Mouse (Mus musculus) cerebellum, adult 9-11 months (tissue): ENCODE results near the gene Mmp28.

Source experiments
- DNase-seq: peaks from one replicate; pipeline ENCODE4 v3.0.0; 2022

The Mmp28 gene

DNA sequence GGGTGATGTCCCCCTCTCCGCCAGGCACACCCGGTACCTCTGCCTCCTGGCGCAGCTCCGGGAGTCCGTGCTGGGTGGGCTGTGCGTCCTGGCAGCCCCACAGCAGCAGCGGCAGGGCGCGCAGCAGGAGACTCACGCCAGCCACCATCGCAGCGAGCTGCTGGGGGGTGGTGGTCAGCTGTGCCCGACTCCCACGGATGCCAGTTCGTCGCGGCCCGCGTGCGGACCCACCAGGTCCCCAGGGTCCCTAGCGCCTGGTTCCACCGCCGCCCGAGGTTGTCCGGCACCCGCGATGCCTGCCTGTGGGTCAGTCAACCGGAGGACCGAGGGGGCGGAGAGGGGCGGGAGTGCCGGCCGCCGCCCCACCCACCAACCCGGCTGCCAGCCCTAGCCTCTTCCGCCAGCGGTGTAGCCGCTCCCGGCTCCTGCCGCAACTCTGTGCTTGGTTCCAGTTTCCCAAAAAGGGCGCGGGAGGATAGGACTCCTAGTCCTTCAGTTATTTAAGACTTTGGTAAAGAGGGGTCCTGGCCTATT lies at the start of gene Mmp28:
Mmp28 (minus strand) TSS at position 361 of the 534 bp plus-strand sequence.
- peak; percentile 41 for DNase-seq

DNA sequence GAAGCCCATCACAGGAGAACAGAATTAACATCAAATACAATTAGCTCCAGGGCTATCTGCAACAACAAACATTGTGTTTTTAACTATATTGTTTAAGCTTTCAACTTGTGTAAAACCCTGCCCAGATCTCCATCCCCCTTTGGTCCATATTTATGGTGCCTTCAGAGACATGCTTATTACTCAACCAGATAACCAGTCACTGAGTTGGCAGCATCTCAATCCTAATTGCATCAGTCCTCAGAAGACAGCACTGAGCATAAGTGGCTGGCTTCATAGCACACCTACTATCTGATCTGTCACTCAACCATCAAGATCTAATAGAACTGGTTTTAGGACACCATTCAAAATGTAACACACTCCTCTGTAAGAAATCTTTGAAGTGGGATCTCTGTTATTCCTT lies 46.6 kb upstream of the Mmp28 start:
- no peak for DNase-seq

DNA sequence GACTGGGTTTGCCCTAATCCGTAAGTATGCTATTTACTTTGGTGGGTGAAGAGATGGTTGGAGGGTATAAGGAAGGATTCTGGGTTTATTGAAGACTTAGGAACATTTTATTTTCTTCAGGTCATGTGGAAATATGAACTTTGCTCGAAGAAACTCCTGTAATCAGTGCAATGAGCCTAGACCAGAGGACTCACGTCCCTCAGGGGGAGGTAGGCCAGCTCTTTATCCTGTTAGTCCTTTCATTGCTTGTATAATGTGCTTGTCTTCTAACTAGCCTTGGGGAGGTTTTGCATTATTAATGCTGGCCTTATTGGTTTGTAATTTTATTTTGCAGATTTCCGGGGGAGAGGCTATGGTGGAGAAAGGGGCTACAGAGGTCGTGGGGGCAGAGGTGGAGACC lies 41.4 kb upstream of the Mmp28 start:
- no peak for DNase-seq

DNA sequence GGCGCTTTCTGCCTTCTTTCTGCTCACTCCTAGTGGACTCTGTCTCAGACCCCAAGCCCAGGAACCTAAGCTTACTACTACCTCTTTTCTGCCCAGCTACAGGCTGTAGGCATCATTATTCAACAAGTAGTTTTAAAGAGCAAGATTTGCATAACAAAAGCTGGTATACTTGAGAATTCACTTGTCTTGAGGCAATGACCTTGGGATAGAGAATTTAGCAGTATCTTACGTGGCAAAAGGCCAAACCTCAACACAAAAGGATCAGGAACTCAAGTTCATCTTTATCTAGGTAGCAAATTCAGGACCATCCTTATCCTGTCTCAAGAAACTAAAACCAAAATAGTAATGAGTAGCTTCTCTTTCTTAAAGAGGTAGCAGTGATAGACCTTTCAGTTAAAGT lies 32.7 kb upstream of the Mmp28 start:
- no peak for DNase-seq

DNA sequence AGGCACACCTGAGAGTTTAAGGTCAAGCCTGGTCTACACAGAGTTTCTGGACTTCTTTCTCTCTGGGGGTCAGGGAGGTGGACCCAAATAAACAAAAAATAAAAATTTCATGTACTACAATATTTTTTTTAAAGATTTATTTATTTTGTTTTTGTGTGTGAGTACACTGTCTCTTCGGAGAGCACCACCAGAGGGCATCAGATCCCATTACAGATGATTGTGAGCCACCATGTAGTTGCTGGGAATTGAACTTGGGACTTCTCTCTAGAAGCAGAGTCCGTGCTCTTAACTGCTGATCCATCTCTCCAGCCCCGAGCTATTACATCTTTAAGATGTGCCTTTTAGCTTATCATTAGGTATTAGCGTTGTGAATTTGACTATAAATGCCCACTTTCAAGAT lies 28.6 kb upstream of the Mmp28 start:
- DNase-seq: no peak

DNA sequence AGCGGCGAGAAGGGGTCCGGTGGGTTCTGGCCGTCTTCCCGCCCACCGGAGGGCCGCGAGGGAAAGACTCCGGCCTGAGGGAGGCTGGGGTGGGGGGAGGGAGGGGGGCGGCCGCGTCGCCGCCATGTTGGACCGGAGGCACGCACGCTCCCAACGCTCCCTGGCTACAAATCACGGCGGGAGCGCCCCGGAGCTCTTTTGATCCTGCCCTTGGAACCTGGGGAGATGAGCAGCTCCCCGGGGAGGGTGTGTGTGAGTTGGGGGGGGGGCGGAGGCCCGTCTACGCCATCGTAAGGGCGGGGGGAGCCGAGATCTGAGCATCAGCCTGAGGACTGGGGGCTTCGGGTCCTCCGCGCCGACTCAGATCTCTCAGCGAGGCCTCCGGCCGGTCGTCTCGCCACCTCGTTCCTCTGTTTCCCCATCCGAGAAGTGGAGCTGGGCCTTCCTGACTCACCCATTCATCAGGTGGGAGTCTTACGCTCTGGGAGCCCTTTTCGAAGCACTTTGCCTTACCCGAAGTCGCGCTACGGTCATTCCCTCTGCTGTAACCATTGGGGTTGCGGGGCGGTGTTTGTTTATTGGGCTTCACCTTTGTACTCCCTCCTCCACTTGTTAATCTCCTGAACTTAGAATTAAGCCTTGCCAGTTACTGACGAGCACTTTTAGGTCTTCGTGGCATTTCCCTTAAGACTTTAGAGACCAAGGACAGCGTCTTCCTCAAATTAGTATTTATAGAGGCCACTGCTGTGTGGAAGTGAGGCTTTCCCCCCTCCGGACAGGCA lies 10.6 kb upstream of the Mmp28 start:
- DNase-seq: peak; percentile 63

DNA sequence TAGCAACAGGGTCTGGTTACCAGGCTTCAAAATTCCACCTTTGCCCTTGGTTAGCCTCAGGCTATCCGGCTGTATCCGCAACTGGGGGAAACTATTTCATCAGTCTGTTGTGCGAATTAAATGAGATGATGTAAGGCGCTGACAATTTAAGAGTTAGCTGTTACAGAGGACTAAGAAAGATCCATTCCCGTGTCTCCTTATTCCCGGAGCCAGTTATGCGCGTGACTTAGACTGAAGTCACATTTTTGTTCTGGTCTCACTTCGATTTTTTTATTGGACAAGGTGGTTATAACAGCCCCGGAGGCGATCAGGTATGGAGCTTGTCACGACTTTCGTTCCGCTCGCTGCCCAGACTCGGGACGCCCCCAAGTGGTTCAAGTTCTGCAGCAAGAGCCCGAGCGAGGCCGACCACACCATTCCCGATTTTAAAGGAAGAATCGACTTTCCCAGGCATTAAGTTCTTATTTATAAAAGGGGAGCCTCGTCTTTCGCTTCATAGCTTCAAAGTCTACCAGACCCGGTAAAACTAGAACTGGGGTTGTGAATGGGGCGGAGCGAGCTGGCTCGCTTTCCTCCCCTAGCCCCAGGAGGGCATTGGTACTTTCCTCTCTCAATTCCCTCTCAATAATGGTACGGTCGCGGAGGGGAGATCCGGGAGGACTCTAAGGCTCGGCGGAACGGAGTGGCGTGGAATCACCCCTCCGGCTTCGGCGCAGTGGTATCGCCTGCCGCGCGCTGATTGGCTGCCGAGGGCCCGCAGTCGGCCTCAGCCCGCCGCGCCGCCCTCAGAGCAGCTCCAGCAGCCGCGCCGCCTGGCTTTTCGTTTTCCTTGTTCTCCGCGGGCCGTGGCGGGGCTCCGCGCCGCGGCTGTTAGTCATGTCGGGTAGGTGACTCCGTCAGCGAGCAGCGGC lies 9.7 kb upstream of the Mmp28 start, which contains the start of gene Taf15:
Taf15 (plus strand) TSS at position 763 of the 911 bp plus-strand sequence.
- peak; percentile 98 for DNase-seq

DNA sequence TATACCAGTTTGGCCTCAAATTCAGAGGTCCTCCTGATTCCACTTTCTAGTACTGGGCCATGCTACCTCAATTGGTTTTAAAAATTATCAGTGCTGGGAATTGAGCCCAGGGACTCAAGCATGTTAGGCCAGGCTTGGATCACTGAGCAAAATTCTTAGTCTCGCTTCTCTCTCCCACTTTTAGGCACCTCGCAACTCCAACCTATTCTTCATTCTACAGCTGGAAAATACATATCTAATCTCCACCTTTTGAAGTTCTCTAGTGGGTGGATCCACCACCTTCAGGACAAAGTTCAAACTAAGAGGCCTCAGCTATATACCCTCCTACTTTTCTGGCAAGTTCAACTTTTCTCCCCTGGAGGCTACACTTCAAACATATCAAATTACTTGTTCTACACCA lies 8.9 kb upstream of the Mmp28 start:
- DNase-seq: no peak

DNA sequence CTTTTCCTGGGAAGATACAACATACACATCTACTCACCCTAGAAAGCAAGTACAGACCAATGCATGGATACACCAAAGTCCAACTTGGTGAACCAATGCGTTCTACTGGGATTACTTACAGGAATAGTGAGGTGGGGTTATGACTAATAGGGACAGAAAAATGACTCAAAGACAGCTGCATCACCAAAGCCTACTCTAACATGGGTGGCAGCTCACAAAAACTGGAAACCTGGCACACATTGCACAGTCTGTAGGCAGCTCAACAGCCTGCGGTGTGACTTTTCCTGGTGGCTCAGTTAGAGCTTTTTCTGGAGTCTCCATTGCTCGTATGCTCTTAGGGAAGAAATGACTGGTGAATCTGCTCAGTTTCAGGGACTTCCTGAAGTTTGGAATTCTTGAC lies 5.9 kb upstream of the Mmp28 start:
- no peak for DNase-seq

DNA sequence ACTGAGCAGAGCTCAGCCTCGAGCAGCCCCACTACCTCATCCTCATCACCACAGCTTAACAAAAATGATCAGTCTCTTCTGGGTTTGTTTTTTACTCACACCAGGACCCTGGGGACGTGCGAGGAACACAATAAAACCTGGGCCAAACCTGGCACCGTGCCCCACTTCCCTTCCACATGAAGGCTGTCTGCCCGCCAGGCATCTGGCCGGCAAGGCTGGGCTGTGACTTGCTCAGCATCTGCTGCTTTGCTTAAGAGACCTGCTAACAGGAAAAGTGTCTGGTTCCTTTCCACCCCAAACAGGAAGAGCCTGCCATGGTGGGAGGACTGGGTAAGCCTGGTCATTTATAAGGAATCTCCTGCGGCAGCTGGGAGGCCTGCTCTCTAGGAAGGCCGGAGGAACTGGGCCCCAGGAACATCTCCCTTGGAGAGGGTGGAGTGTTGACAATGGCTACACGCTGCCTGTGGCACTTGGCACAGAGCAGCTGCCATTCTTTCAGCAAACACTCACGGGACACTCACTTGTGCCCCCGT lies 4.3 kb upstream of the Mmp28 start:
- DNase-seq: peak; percentile 61

DNA sequence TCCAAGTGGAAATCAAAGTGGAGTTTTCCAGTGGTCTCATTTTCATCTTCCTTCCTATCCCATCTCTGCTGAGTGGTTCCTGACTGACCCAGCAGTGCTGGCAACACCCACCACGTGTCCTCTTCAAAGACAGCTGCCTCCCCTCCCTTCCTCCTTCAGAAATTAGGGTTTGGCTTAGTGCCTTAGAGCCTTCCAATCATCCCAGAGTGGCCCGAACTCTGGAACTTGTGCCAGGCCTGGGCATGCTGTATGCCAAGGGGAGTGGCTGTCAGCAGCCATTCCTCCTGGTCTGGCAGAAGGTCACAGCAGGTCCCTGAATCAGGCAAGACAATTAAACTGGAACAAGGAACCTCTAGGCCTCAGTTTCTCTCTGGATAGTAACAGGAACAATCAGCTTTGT lies 3.1 kb upstream of the Mmp28 start:
- peak; percentile 93 for DNase-seq

DNA sequence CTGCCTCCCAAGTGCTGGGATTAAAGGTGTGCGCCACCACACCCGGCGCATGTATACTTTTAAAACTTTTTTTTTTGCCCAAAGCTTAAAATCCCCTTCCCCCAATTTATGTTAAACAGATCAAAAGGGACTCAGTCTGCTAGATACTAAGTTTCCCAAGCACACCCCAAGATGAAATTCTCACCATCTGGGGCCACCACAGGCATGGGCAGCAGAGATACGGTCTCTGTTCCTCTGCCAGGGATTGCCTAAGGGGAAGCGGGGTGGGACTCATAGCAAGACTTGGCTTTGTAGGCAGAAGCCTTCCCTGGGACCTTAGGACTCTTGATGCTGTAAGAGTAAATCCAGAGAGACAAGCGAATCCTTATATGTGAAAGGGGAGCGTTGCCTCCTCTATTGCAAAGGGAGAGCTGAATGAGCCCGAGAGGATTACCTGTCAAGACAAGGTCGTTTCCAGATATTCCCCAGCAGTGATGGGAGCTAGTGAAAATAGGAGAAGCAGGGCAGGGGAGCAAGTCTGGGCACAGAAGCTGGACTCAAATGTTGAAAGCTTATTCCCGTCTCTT lies 1.3 kb downstream of the Mmp28 start:
- DNase-seq: no peak

DNA sequence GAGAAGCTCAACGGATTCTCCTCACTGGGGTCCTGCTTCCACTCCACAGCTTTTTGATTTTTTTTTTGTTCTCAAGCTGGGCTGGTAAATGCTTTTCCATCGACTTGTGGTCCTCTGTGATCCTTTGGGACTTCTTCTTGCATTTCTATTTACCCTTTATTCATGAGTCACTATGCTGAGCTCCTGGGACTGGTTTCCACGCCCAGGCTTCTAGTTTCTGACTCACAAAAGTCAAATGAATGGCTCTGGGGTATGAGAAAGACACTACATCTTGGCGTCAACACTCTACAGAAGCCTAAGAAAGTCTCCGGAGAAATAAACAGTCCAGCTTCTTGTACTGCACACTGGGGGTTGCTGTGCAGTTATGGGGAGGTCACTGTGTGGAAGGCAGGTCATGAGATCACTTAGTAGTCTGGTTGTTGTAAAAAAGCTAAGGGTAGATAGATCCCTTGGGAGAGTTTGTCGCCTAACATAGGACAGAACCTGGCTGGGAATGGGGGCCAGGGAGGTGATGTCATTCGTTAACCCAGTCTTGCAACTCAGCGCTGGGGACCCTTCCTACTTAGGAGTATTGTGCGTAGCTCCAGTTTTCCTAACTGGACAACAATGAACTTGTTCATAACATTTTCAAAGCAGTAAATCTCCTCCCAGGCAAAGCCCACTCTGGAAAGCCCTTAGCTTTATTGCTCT lies 4.8 kb downstream of the Mmp28 start:
- DNase-seq: no peak

DNA sequence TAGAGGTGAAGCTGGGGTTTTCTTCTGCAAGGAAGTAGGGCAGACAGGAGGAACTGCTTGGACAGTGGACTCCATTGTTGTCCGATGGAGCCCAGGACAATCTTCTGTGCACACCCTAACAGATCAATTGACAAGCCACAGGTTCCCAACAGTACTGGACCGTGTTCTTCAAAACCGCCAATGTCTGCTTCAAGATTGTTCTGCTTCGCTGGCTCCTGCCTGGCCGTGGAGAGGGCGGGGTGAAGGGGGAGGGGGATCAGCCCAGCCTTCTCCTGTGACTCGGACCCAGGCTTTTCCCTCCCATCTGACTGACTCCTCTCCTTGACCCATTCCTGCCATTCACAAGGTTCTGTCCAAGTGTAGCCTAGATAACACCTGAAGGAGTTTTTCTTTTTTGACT lies 5.6 kb downstream of the Mmp28 start:
- DNase-seq: no peak

DNA sequence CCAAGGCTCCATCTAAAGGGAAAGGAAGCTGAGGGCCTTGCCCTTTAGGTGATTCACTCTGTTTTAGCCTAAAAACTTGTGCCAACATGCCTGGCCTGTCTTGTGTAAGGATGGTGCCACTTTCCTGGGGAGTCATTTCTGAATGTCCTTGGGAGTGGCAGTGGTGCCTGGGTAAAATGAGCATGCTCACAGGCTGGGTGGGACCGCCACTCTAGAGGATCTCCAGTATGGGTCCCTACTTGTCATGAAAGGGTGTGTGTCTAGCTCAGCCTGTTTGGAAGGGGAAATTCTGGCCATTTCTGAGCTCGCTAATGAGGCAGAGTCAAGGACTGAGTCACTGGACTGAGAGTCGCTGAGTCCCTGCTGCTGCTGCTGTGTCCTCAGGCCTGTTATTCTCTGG lies 7.3 kb downstream of the Mmp28 start:
- DNase-seq: no peak

DNA sequence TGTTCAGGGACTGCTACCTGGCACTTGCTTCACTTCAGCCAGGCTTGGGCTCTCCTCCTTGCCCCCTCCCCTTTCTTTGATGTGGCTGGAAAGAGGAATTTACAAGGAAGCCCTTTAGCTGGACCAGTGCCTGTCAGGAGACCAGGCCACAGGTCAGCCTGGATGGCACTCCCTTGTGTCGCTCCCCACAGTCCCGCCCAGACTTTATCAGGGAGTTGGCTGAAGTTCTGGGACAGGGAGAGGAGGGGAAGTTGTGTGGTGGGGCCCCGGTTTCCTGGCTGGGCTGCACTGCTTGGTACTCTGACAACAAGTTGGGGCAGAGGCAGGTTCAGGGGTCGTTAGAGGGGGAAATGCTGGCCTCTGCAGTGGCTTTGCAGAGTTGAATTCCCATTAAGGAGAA lies 8.3 kb downstream of the Mmp28 start:
- no peak for DNase-seq

DNA sequence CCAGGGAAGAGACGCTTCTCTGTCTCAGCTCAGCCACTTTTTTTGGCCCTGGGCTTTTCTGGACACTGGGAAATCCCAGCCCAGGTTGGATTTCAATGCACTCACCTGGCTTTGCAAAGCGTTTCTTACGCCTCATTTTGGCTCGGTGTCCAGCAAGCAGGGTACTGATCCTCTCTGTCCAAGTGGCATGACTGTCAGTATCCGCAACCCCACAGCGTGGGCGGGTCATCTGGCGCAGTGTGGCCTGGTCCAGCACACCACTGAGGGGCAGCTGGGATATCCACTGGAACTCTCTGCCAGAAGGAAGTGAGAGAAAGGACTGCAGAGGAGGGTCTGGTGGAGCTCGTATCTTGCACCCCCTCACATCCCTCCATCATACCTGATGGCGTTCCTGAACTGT lies 11.6 kb downstream of the Mmp28 start:
- no peak for DNase-seq

DNA sequence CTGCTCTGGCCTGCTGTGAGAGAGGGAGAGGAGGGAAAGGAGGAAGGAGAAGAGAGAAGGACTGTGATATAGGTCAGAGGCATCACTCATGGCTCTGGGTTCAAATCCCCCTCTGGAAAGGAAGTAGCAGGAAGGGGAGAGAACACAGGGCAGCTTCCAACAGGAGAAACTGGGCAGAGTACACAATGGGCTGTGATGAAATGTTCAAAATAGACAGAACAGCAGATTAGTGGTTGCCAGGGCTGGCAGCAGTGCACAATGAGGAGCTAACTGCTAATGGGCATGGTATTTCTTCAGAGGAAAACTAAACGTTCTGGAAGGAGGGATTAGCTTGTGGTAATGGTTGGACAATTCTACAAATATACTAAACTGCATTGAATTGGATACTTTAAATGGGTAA lies 12.3 kb downstream of the Mmp28 start:
- DNase-seq: no peak

DNA sequence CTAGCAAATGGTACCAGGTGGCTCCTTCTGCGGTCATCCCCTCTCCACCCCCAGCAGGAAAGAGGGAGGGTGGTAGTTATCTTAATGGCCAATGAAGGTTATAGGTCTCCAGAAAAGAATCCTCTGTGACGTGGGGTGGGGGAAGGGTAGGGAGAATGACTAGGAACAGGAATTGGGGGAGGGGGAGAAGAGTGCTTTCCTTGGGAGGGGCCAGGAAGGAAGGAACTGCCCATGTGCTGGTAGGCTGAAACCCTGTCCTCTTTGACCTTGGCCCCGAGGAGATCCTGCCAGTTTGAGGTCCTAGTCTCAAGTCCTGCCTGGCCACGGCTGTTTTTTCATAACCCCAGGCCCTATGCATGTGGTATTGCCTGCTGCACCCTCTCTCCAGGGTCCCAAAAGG lies 13.6 kb downstream of the Mmp28 start:
- DNase-seq: no peak

DNA sequence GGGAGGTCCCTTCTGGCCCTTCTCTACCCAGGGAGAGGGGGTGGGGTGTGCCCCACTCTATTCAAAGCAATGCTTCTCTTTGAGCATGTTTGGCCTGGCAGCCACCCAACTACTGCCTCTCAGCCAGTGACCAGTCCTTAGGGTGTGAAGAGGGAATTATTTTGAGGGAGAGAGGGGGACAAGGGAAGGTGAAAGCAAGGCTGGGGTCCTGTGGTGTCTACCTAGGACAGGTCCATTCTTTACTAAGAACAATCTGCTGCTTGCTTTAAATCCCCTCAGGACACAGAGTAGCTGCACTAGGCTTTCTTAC lies 14.0 kb downstream of the Mmp28 start:
- no peak for DNase-seq

DNA sequence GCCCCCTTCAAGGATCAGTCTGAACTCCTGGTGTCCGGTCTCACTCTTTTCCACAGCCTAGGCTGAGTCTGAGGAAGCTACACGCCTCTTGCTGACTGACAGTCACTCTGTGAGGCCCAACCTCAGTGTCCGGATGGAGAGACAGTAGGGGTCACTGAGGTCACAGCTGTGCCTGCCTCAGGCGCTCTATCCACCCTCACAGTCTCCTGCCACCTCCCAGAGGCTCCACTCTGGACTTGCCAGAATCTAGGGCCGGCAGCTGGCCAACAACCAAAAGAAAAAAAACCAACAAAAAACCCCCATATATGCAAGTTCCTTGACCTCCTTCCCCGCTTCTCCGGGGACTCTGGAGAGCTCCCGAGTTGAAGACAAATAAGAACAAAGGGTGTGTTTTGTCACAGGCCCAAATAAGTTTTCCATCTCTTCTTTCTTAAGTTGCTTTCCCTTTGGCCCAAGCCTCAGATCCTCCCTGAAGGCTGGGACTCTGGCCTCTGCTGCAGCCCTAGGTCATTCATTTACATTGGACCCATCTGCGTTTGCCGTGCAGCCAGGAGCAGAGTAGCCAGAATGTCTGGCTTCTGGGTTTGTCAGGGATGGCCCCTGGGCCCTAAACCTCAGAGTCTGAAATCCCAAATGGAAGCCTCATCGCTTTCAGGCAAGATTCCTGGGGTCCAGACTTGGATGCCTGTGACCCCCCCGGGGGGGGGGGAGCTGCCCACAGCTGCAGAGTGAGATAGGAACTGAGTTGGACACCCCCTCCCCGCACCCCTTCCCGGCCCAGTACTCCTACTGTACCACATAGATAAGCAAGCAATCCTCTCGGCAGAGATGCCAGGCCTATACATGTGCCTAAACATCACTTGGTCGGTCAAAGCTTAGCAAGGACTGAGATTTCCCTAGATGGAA lies 14.6 kb downstream of the Mmp28 start:
- no peak for DNase-seq

DNA sequence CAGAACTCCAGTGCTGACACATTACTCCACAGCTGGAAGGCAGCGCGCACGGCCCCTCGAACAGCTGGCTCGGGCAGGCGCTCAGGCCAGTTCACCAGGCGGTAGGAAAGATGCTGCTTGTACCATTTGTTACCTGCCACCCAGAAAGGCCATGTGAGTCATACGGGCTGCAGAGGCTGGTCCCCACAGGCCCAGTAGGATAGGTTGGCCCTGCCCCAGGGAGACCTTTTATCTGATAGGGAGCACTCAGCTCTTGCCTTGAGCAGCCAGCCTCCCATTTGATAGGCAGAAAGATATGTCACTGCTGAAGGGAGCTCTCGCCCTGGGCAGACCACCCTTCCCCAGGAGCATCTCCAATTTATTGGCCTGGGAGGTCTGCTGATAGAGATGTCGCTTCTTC lies 15.3 kb downstream of the Mmp28 start:
- DNase-seq: no peak
